Mouse (Mus musculus): ENCODE measurements around the gene Prkce. TPM values are rescaled to one million over a fixed set of nuclear protein-coding genes. Genes with fewer than 3 reads are reported as not detected.

Gene Prkce
- total RNA-seq, 2 experiments from 2014 or later: 315 to 338 TPM

DNA sequence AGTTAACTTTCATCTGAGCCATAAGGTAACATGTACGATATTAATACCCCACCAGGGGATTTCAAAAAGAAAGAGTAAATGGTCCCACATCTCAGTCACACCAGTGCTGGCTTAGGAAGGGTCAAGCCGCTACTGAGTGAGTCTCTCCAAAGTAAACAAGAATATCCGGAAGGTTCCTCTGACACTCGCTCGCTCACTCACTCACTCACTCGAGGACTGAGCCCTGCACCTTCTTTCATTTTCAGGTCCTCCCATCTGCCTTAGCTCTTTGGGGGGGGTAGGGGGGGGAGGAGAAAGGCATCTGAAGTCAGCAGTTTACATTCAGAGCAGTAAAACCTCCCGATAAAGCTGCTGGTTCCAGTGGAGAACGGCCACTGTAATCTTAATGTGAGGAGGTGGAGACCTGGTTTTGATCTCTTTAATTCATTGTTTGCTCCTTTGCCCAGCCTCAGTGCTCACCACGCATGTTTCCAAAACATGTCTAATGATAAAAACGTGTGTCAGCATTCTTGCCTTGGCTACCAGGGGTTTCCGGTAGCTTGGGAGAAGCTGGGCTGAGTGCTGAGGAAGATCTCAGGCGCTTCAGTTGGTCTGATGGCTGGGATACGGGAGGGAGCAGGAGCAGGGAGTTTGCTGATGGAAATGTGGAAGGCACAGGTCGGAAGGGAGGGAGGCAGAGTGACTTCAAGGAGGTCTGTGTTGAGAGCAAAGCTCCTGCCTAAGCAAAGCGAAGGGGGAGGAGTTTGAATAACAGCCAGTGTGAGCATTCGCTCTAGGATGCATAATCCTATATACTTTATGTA, 161.9 kb downstream of the Prkce start:
- no peak for DNase-seq (ENCODE audit: low spot score in 2 of 2)

DNA sequence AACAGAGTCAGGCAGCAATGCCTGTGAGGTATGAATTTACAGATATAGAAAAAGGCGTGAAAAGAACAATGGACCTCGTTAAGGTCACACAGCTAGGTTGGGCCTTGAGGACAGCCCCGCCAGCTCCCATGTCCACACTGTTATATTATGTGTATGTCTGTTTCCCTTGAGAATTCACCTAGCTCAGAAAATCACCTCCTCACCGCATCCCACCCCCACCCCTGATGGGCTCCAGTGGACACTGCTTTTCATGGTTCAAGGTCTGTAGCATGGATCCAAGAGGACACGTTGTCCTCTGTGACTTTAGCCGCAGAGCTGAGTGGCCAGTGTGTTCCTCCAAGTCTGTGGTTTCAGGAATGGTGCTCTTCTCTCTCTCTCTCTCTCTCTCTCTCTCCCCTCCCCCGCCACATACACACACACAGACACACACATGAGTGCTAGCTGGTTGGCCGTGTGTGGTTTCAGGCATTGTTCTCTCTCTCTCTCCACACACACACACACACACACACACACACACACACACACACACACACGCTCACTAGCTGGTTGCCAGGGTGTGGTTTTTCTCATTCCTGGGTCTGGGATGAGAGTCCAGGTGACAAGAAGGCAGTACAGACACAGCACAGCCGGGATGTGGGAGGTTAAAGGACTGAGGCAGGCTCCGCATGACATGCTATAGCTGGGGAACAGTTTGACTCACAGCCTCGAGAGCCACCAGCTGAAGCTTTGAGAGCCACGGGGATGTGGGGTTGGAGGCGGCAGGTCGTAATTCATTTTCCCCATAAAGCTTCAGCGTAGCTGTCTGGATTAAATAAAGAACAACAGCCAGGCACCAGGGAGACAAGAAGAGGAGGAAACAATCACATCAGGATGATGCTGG, 162.7 kb downstream of the Prkce start:
- no peak for DNase-seq (ENCODE audit: low spot score in 2 of 2)

DNA sequence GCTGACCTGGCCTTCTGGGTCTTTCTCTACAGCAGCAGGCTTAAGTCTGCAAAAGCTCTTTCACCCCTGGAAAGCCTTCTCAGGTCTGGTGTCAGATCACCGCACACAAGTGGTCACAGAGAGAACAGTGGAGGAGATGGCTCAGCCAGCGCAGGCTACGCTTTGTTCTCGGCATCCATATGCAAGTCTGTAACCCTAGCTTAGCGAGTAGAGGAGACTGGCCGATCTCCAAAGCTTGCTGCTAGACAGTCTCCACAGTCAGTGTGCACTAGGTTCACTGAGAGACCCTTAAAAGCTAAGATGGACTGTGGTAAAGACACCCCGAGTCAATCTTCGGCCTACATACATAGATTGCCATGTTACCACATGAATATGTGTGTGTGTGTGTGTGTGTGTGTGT, 164.2 kb downstream of the Prkce start:
- DNase-seq (ENCODE audit: low spot score in 2 of 2): no peak

DNA sequence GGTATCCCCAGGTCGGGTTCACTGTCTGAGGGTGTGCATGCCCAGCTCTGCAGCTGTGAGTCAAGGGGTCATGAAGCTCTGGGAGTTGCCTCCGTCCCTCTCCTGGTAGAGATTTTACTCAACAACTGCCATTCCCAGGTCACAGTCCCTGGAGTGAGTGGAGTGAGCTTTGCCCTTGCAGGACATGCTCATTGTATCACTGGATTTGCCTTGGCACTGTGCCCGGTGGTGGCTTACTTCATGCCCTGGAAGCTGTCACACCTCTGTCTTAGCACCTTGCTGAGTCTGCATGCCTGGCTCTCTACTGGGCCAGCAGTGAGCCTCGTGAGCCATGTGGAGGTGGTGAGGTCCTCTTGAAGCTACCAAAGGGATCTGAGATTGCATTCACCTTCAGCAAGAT, 167.4 kb downstream of the Prkce start:
- DNase-seq (ENCODE audit: low spot score in 2 of 2): no peak

DNA sequence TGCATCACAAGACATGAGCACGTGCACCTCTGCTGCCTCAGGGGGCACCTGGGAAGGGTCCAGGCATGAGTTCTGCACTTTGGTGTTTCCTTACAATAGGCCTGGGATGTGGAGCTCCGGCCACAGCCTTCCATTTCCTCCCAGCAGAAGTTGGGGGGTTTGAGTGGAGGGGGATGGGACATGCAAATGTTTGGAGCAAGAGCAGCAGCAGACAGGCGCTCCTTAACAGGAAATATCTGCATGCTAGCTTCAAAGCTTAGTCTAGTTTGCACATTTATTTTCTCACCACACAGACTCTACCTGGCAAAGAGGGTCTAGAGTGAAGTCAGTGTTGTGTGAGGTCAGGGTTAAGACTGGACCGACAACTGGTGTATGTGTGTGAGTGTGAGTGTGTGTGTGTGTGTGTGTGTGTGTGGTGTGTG, 169.1 kb downstream of the Prkce start:
- DNase-seq (ENCODE audit: low spot score in 2 of 2): no peak

DNA sequence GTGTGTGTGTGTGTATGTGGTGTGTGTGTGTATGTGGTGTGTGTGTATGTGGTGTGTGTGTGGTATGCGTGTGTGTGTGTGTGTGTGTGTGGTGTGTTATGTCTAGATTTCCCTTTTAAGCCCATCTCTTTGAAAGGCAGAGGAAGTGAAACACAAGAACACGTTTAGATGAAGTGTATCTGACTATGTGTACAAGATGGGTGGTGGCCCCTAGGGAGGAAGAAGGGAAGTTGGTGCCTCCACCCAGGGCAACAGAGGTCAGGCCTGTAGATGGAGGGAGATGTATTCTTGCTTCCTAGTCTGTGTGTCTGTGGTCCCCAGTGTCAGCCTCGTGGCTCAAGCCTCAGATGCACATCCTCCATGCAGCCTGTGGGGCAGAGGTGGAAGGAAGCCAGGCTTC, 169.5 kb downstream of the Prkce start:
- DNase-seq (ENCODE audit: low spot score in 2 of 2): no peak

DNA sequence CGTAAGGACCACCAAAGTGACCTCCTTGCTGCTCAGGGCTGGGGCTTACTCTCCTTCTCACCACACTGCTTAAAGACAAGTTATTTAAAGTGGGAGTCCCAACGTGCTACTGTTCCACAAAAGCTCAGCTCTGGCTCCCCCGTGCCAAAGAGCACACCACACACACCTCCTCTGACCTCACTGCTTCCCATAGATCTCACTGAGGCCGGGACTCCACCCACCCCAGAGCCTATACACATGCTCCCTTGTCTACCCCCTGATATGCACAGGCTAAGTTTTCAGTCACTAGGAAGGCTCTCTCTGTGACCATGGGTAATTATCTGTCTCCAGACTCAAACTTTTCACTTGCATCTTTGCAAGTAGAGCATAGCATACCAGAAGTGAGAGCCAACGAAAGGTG, 170.7 kb downstream of the Prkce start:
- no peak for DNase-seq (ENCODE audit: low spot score in 2 of 2)

DNA sequence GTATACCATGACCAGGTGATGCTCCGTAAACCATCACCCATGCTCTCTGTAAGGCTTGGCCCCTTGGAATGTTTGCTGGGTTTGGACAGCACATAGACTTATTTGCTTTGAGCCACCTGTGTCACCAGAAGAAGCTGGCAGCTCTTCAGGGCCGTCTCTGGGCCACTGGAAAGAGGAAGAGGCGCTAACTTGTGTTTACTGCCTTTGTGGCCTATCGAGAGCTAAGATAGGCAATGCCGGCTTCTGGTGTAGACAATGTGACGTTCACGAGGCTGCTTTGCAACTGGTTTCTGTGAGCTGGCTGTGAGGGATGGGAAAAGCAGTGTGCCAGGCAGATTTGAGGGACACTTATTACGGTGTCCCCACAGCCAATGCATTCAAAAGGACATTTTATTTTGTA, 176.4 kb downstream of the Prkce start:
- DNase-seq (ENCODE audit: low spot score in 2 of 2): no peak

DNA sequence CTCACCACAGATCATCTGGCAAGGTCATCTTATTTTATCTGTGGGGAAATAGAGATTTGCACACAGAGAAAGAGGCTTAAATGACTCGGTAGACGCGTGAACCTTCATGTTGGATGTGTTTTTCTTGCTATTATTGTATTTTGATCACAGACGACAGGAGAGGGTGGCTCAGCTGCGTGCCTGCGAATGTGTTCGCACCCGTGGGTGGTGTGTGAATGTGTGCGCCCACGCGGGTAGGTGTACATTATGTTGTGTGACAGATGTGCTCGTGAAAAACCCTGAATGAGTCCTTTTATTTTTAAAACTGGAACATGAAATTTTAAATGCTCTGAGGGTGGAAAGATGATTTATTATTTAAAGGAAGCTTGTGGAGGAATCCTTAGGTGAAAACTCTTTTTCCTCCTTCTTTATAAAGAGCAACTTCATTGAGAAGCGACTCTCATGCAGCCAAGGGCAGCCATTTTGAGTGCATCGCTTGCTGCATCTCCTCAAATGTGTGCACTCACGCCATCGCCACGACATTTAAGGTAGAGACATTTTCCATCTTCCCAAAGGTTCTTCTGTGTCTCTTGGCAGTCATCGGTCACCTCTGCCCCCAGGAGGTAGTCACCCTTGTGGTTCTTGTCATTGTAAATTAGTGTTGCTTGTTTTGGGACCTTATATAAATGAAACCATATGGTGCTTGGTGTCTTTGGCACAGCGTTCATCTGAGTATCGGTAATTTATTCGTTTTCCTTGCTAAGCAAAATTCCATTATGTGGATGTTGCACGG, 177.8 kb downstream of the Prkce start:
- no peak for DNase-seq (ENCODE audit: low spot score in 2 of 2)

DNA sequence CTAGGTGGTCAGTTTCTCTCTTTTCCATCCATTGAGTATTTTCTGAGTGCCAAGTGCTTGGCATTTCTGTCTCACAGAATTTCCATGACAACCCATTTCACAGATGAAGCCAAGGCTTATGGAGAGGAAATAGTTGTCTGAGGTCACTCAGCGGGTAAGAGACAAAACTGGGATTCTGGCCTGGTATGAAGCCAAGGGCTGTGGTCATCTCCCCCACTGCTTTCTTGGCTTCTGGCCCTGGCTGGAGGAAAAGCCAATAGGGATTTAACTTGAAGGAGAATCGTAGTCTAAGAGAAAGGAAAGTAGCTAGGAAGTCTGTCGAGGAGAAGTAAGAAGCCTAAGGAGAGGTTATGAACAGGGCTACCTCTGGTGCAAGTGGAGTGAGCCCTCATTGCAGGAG, 182.7 kb downstream of the Prkce start:
- DNase-seq (ENCODE audit: low spot score in 2 of 2): peak in 1 of 2 experiments; percentile 57

DNA sequence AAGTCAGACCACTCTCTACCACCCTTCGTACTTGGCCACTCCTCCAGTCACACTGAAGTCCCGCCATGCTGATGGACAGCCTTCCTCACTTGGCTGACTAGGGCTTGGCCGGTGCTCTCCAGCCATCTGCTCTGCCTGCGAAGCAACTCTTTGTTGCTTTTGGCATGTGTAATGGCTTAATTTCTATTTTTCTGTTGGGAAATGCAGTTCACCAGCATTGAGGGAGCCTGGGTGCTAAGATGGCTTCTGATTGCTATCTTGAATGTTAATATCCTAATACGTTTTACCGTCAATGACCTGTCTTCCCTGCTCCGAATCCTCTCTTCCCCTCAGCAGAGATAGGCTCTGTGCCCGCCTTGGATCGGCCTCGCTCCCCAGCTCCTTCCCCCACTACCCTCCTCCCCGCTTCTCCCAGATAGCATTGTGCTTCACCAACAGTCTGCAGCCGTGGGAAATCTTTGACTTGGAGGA, 183.2 kb downstream of the Prkce start:
- no peak for DNase-seq (ENCODE audit: low spot score in 2 of 2)

DNA sequence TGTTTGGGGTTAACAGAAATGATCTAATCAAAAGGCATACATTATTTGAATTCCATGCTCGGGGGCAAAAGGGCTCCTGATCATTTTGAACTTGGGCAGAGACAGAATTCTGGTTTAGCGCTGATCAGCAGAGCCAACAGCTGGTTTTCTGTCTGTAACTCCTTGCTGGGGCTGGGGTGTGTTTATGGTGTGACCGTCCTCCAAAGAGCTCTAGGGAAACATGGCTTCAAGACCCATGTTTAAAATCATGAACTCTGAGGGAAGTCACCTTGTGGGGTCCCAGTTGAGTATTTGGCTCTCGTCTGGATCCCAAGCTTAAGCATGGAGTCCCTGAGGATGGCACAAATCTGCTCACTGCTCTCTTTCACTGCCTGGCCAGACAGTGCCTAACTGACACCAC, 183.7 kb downstream of the Prkce start:
- no peak for DNase-seq (ENCODE audit: low spot score in 2 of 2)

DNA sequence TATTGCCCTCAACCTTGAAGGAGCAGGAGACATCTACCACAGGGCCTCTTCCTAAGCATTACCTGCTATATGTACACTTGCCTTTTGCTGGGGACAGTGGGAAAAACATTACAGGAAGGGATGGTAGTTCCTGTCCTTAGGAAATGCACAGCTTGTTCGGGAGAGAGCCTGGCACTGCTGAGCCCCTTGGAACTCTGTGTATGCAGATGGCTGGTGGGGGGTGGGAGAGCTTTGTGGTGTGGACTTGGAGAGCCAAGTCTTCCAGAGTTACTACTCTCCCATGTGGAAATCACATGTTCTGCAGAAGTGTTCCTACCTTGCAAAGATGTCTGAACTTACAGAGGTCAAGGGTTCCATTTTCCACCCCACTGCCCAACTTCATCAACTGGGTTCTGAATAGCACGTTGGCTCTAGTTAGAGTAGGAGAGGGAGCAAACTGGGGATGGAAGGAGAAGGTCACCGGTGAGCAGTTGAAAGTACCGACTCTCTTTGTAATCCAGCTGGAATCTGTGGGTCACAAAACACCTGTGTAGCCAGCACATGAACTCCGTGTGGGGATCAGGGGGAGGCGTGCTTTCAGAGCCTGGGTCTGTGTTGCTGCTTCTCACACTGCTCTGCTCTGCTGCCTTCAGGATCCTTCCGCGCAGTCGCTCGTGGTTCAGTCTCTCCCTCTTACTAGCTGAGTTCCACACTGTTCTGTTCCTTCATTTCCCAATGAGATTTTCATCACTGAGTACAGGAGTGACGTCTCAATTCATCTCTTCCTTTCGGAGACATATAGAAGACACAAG, 184.9 kb downstream of the Prkce start:
- DNase-seq (ENCODE audit: low spot score in 2 of 2): no peak

DNA sequence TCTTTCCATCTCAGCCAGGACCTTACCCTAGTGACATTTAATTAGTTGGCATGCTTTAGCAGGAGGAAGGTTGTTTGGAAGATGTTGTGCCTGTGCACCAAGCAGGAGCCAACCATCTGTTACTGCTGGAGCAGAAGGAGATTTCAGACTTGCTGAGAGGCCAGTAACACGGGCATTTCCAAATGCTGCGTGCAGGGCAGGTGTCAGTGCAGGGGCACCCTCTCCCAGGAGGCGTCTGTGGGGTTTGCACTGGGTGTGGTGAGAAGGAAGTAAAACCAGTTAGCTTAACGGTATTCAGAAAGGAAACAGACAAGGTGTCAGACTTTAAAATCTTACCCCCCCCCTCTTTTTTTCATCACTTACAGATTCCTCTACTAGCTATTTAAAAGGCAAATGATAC, 186.1 kb downstream of the Prkce start:
- DNase-seq (ENCODE audit: low spot score in 2 of 2): no peak

DNA sequence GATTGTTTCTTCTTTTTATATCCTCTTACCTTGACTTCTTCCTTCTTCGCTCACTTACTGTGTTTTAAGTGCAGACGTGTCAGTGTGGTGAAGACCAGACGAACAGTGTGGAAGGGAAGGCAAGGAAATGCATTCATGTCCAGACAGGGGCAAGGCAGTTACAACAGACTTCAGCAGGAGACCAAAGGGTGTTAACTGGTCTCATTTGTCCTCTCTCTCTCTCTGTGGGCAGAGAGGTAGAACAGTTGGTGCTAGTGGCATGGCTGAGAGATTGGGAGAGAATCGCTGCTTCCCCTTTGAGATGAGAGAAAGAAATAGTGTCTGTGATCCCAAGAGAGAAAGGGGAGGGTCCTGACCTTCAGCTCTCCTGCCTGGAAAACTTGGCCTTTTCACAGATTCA, 186.5 kb downstream of the Prkce start:
- no peak for DNase-seq (ENCODE audit: low spot score in 2 of 2)

DNA sequence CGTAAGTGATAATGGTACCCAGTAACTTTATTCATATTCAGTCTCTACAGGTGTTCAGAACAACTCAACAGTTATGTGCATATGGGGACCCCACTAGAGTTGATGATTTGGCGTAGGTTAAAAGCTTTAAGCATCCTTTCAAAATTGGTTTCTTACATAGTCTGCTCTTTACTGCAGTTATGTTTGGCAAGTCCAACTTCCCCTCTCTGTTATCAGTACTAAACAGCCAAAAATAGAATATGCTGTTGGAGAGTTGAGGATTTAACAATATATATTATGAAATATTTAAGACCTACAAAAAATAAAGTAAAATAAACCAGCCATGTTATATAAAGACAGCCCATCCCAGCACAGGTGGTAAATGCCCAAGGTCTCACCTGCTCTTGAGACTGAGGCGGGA, 187.3 kb downstream of the Prkce start:
- no peak for DNase-seq (ENCODE audit: low spot score in 2 of 2)

DNA sequence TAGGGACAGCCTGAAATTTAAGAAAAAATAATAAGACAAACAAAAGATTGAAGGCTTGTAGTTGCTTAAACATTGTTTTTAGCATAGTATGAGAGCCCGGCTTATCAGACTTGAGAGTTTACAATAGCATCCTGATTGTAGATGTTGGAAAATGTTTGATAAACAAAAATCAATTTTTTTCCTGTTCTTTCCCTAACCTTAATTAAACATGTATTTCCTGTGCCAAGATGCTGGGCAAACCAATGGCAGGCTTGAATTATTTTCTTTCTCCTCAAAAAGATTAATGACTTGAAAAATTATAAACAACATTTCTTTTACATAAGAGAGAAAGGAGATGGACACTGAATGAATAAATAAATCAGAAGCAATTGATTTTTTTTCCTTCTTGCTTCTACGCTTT, 187.7 kb downstream of the Prkce start:
- no peak for DNase-seq (ENCODE audit: low spot score in 2 of 2)

DNA sequence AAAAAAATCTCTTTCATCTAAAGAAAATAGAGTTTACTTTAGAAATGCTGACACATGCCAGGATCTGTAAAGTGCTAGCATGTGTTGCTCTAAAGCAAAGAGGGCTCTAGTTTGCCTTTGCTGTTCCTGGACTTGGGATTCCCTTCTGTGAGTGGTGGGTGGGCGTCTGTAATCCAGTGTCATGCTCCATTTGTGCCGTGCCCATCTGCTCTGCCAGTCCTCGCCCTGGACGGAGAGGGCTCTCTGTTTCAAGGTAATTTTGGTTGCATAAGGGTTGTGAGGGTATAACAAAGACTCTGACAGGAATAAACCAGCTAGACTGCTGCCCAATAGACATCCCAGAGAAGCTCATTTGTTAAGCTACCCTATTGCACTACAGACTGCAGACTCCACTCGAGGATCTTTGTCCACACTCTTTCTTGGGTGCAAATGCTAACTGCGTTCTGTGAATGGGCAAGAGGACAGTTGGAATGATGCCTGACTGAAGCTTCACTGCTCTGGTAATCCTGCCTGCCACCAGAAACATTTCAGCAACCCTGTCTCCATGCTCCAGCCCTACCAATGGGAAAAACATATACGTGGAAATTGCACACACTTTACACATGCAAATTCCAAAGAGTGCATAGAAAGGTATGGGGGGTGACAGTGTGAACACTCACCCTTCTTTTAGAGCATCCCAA, 188.3 kb downstream of the Prkce start:
- no peak for DNase-seq (ENCODE audit: low spot score in 2 of 2)

DNA sequence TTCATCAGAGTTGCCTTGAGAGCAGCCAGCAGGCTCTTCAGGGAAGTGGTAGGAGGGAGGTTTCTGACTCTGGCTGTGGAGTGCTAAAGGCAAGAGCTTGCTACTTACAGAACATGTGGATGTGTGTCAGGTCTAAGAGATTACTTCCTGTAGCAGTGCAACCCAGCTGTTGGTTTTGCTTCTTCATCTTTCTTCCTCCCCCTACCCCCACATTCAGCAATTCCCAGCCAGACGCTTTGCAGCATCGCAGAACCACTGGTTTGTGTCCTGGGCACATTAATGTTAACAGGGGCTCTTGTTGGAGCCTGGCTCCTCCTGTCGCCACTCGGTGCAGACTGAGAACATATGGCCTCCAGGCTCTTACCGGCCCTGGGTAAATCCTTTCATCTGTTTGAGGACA, 190.8 kb downstream of the Prkce start:
- DNase-seq (ENCODE audit: low spot score in 2 of 2): no peak

DNA sequence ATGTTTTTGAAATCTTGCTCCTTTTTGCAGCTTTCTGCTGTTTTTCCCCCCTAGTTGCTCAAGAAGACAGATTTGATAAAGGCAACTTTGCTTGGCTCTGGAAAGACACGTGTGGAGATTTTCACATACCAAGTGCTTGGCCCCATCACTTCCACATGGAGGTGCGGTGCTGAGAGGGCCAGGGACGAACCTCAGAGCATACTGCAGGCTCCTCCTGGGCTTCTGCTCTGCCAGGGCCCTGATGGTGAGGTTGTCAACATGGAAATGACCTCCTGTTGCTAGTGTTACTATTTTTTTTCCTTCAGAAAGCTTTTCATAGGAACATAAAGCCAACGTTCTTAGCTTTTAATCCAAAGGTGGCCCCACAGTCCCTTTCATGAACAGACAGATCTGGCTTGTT, 191.3 kb downstream of the Prkce start:
- DNase-seq (ENCODE audit: low spot score in 2 of 2): no peak

All from layer of hippocampus, postnatal 10 days (tissue).